Mouse (Mus musculus) CH12.LX (cell line): ENCODE results near the gene Osbp. TPM values are rescaled to one million over a fixed set of nuclear protein-coding genes. Genes with fewer than 3 reads are reported as not detected.

Source experiments
- DNase-seq: peaks from one replicate; pipeline ENCODE4 v3.0.0-alpha.2; 2013; ENCODE audit errors: extremely low read depth
- H3K27ac ChIP-seq: 2 replicates; pipeline ENCODE4 v1.5.1; 2012; ENCODE audit warnings: low read depth, mild to moderate bottlenecking, control low read depth, moderate library complexity; ENCODE audit not compliant: insufficient read depth
- H3K27me3 ChIP-seq: replicated peaks from 2 replicates; pipeline ENCODE3; 2012; ENCODE audit warnings: inconsistent platforms
- H3K36me3 ChIP-seq, 2 experiments: replicated peaks in 1 of 2; 2 replicates each; pipeline versions ENCODE3 to v1.6.1; 2012; ENCODE audit warnings: inconsistent platforms in 1 of 2, low read length in 1 of 2, mild to moderate bottlenecking in 1 of 2, mixed read lengths in 1 of 2, moderate library complexity in 1 of 2; ENCODE audit not compliant: control insufficient read depth in 1 of 2, insufficient read depth in 1 of 2
- H3K4me1 ChIP-seq, 2 experiments: 2 replicates each; pipeline ENCODE4 v1.6.1; 2012; ENCODE audit warnings: inconsistent platforms in 1 of 2, moderate library complexity in 1 of 2; ENCODE audit not compliant: insufficient read depth in 2 of 2, control insufficient read depth in 1 of 2
- H3K4me2 ChIP-seq: 2 replicates; pipeline ENCODE4 v1.6.1; 2012; ENCODE audit warnings: low read depth, mild to moderate bottlenecking, control low read depth; ENCODE audit not compliant: poor library complexity, insufficient read depth, severe bottlenecking
- H3K4me3 ChIP-seq, 3 experiments: fragments of 150-350 bp in 1 of 3; sonication (generic) in 1 of 3; replicated peaks in 1 of 3; 2 replicates each; pipeline versions ENCODE3 to v1.5.1; 2011 to 2012; ENCODE audit warnings: low read depth in 2 of 3, low read length in 2 of 3, mild to moderate bottlenecking in 2 of 3, moderate library complexity in 2 of 3, control low read depth in 1 of 3, improper control_type of control experiment in 1 of 3, inconsistent platforms in 1 of 3, mixed read lengths in 1 of 3; ENCODE audit not compliant: poor library complexity in 1 of 3
- H3K79me2 ChIP-seq: replicated peaks from 2 replicates; pipeline ENCODE4 v1.6.1; 2012; ENCODE audit warnings: mild to moderate bottlenecking, moderate library complexity; ENCODE audit not compliant: control insufficient read depth, poor library complexity, insufficient read depth, severe bottlenecking; ENCODE audit errors: extremely low read depth
- H3K9ac ChIP-seq: 2 replicates; pipeline ENCODE4 v1.6.1; 2012; ENCODE audit warnings: low read depth, mild to moderate bottlenecking, control low read depth, moderate library complexity; ENCODE audit not compliant: insufficient read depth
- H3K9me3 ChIP-seq: replicated peaks from 2 replicates; pipeline ENCODE3; 2012; ENCODE audit warnings: low read length, inconsistent platforms, mixed read lengths
- BHLHE40 ChIP-seq: IDR thresholded peaks from 2 replicates; pipeline ENCODE4 v1.6.1; 2011; ENCODE audit warnings: mild to moderate bottlenecking, low read depth, low read length, improper control_type of control experiment
- CHD1 ChIP-seq: IDR thresholded peaks from 2 replicates; pipeline ENCODE4 v1.6.1; 2012; ENCODE audit warnings: low read depth, low read length, improper control_type of control experiment, inconsistent platforms
- CTCF ChIP-seq, 2 experiments: IDR thresholded peaks in 1 of 2; conservative IDR thresholded peaks in 1 of 2; 2 replicates each; pipeline ENCODE4 v1.5.1; 2011 to 2012; ENCODE audit warnings: low read depth in 2 of 2, low read length in 2 of 2, improper control_type of control experiment in 1 of 2, inconsistent platforms in 1 of 2, mild to moderate bottlenecking in 1 of 2, moderate library complexity in 1 of 2
- E2F4 ChIP-seq: IDR thresholded peaks from 2 replicates; pipeline ENCODE4 v1.6.1; 2011; ENCODE audit warnings: low read depth, low read length, improper control_type of control experiment; ENCODE audit not compliant: insufficient replicate concordance
- EP300 ChIP-seq: IDR thresholded peaks from 2 replicates; pipeline ENCODE4 v1.6.1; 2011; ENCODE audit warnings: low read length, improper control_type of control experiment
- GABPA ChIP-seq: IDR thresholded peaks from 2 replicates; pipeline ENCODE4 v1.6.1; 2012; ENCODE audit warnings: low read depth, low read length, improper control_type of control experiment, inconsistent platforms; ENCODE audit not compliant: insufficient replicate concordance
- HCFC1 ChIP-seq: IDR thresholded peaks from 2 replicates; pipeline ENCODE4 v1.6.1; 2012; ENCODE audit warnings: low read depth, mild to moderate bottlenecking, inconsistent platforms, low read length, improper control_type of control experiment
- JUN ChIP-seq: IDR thresholded peaks from 2 replicates; pipeline ENCODE4 v1.6.1; 2011; ENCODE audit warnings: low read depth, mild to moderate bottlenecking, low read length, improper control_type of control experiment, moderate library complexity; ENCODE audit not compliant: insufficient read depth
- JUND ChIP-seq: conservative IDR thresholded peaks from 2 replicates; pipeline ENCODE4 v1.6.1; 2011; ENCODE audit warnings: low read depth, low read length, improper control_type of control experiment
- KAT2A ChIP-seq: IDR thresholded peaks from 2 replicates; pipeline ENCODE4 v1.6.1; 2012; ENCODE audit warnings: low read length, improper control_type of control experiment, inconsistent platforms; ENCODE audit not compliant: insufficient replicate concordance
- MAFK ChIP-seq: IDR thresholded peaks from 2 replicates; pipeline ENCODE4 v1.6.1; 2011; ENCODE audit warnings: low read length, improper control_type of control experiment; ENCODE audit not compliant: insufficient replicate concordance
- MAX ChIP-seq: IDR thresholded peaks from 2 replicates; pipeline ENCODE4 v1.6.1; 2011; ENCODE audit warnings: low read length, improper control_type of control experiment
- MEF2A ChIP-seq: IDR thresholded peaks from 2 replicates; pipeline ENCODE4 v1.6.1; 2014; ENCODE audit warnings: low read depth, mild to moderate bottlenecking, inconsistent platforms, low read length, improper control_type of control experiment, borderline replicate concordance
- NELFE ChIP-seq: IDR thresholded peaks from 2 replicates; pipeline ENCODE4 v1.6.1; 2011; ENCODE audit warnings: low read depth, low read length, improper control_type of control experiment
- NRF1 ChIP-seq: IDR thresholded peaks from 2 replicates; pipeline ENCODE4 v1.6.1; 2014; ENCODE audit warnings: low read depth, mild to moderate bottlenecking, inconsistent platforms, low read length, improper control_type of control experiment, moderate library complexity
- POLR2A ChIP-seq: IDR thresholded peaks from 2 replicates; pipeline ENCODE4 v1.6.1; 2011; ENCODE audit warnings: low read depth, mild to moderate bottlenecking, improper control_type of control experiment, low read length
- POLR2AphosphoS2 ChIP-seq: IDR thresholded peaks from 2 replicates; pipeline ENCODE4 v1.6.1; 2011; ENCODE audit warnings: low read depth, low read length, improper control_type of control experiment
- RCOR1 ChIP-seq: conservative IDR thresholded peaks from 2 replicates; pipeline ENCODE4 v1.6.1; 2012; ENCODE audit warnings: low read depth, mild to moderate bottlenecking, inconsistent platforms, low read length, improper control_type of control experiment
- SIN3A ChIP-seq: IDR thresholded peaks from 2 replicates; pipeline ENCODE4 v1.6.1; 2012; ENCODE audit warnings: low read length, improper control_type of control experiment, inconsistent platforms
- TBP ChIP-seq: conservative IDR thresholded peaks from 2 replicates; pipeline ENCODE4 v1.6.1; 2011; ENCODE audit warnings: low read depth, low read length, improper control_type of control experiment
- TCF12 ChIP-seq: IDR thresholded peaks from 2 replicates; pipeline ENCODE4 v1.6.1; 2014; ENCODE audit warnings: low read depth, mild to moderate bottlenecking, inconsistent platforms, low read length, improper control_type of control experiment
- UBTF ChIP-seq: IDR thresholded peaks from 2 replicates; pipeline ENCODE4 v1.6.1; 2012; ENCODE audit warnings: low read depth, mild to moderate bottlenecking, inconsistent platforms, low read length, improper control_type of control experiment, moderate library complexity
- USF1 ChIP-seq: IDR thresholded peaks from 2 replicates; pipeline ENCODE4 v1.6.1; 2014; ENCODE audit warnings: low read depth, mild to moderate bottlenecking, inconsistent platforms, low read length, improper control_type of control experiment
- USF2 ChIP-seq: conservative IDR thresholded peaks from 2 replicates; pipeline ENCODE4 v1.6.1; 2011; ENCODE audit warnings: low read depth, low read length, improper control_type of control experiment
- ZNF384 ChIP-seq: IDR thresholded peaks from 2 replicates; pipeline ENCODE4 v1.6.1; 2012; ENCODE audit warnings: low read depth, low read length, improper control_type of control experiment, inconsistent platforms
- dilution Hi-C: fragments of 300-500 bp; cut with MboI; formaldehyde crosslinking; loops from 2 replicates; pipeline ENCODE4 v1.14.3; 2020; ENCODE audit warnings: low sequenced_read_pairs; ENCODE audit not compliant: extremely low pct_unique_long_range_greater_than_20kb, extremely low pct_ligation_motif_present
- in situ Hi-C: fragments of 300-500 bp; cut with MboI; formaldehyde crosslinking; loops from 3 replicates; pipeline ENCODE4 v1.14.3; 2019; ENCODE audit warnings: low sequenced_read_pairs, low pct_ligation_motif_present, low pct_unique_long_range_greater_than_20kb, mixed read lengths
- polyA plus RNA-seq: library from polyadenylated mRNA; unstranded; fragments of >175 nt; gene quantifications from 2 replicates; pipeline ENCODE4 v1.2.1, GENCODE M21; 2012; ENCODE audit warnings: low read depth; ENCODE audit not compliant: insufficient read length
- total RNA-seq, 2 experiments: library from RNA; depleted of rRNA; stranded (reverse); fragments of 300-350 nt in 1 of 2; fragments of >200 nt in 1 of 2; gene quantifications; 2 replicates each; pipeline ENCODE4 v1.2.3; 2012 to 2014

Gene Osbp
- total and polyA plus RNA-seq, 3 experiments, result 20.6 to 25.0 (median 21.4) TPM

- Histone ChIP-seq H3K4me1 (peaks cover 0 to 4% of the 10 kb centered on the region in 2 experiments; a peak in 1 of 4 replicates), H3K4me3 (peak overlapping the region in 2 of 3 experiments; percentile 47 to 60), H3K79me2 (no peaks in the 10 kb centered on the region), H3K36me3 (no peaks in the 10 kb centered on the region), H3K27ac (no peak overlapping the region), H3K9ac (peak overlapping the region; percentile 75), H3K4me2 (peak overlapping the region; percentile 21), H3K9me3 (no peaks in the 10 kb centered on the region), H3K27me3 (no peaks in the 10 kb centered on the region)
- in situ Hi-C loops (loop anchor here (10.0 to 25.0 kb wide), 2 partner anchors 475 to 562 kb away; no protein-coding TSS in a partner anchor), dilution Hi-C loops (no loop called here)
- DNase-seq, result no peak
- TF ChIP-seq JUN, result no peak
- no peak for TF ChIP-seq MEF2A
- no peak for TF ChIP-seq USF2
- TF ChIP-seq NRF1, result no peak
- no peak for TF ChIP-seq BHLHE40
- TF ChIP-seq POLR2AphosphoS2, result no peak
- no peak for TF ChIP-seq ZNF384
Measured at GRCm38 (mm10) chr19:12012615-12013014, 46.9 kb downstream of the Osbp start.

- dilution Hi-C loops (no loop called here), in situ Hi-C loops (loop anchor here (10.0 to 25.0 kb wide), 2 partner anchors 474 to 562 kb away; no protein-coding TSS in a partner anchor)
- H3K4me1 ChIP-seq, result peaks cover 0 to 4% of the 10 kb centered on the region in 2 experiments; a peak in 1 of 4 replicates
- H3K79me2 ChIP-seq, result no peaks in the 10 kb centered on the region
- peak overlapping the region; percentile 75 for H3K9ac ChIP-seq
- peak; percentile 52 for DNase-seq
- H3K9me3 ChIP-seq, result no peaks in the 10 kb centered on the region
- H3K4me3 ChIP-seq, result peak overlapping the region; percentile 17 to 25 (median 17)
- no peak overlapping the region for H3K27ac ChIP-seq
- no peaks in the 10 kb centered on the region for H3K36me3 ChIP-seq
- H3K4me2 ChIP-seq, result peak overlapping the region; percentile 21
- TF ChIP-seq POLR2A (peak; percentile 50), HCFC1 (no peak), NELFE (no peak), JUND (no peak), UBTF (0 out of 2 replicates have a peak, but pooled peaks have one; percentile 29), SIN3A (no peak), MAFK (no peak), USF1 (no peak), MAX (no peak), EP300 (no peak), KAT2A (no peak), MEF2A (no peak), TCF12 (no peak), E2F4 (no peak), RCOR1 (no peak), GABPA (no peak), CTCF (conservative IDR thresholded peaks at IDR 0.05 in 1 of 2, IDR thresholded peaks at IDR 0.05 in 1 of 2; ENCODE audit: low read depth in 2 of 2, low read length in 2 of 2) (no peak), TBP (no peak; the same call in 1 of the 2 replicates), CHD1 (no peak), BHLHE40 (no peak), USF2 (peak; percentile 71)
- no peaks in the 10 kb centered on the region for H3K27me3 ChIP-seq
Measured at GRCm38 (mm10) chr19:12013228-12013627, 47.5 kb downstream of the Osbp start.
